1 mouse cellular context compared by ENCODE assay signal in genomic region chr9:116220159-116220515, GRCm38 (mm10).
TF ChIP-seq lines count a peak whose summit lies in the region.

No protein-coding gene starts in this region.

TF ChIP-seq in CH12.LX, 34 proteins besides CTCF, POLR2A, EP300 and RAD21 (continued from another document):
- TF ChIP-seq JUND (conservative IDR thresholded peaks at IDR 0.05; ENCODE audit: low read depth, low read length) = no peak
- peak; percentile 62 for TF ChIP-seq ELF1 (IDR thresholded peaks at IDR 0.05; ENCODE audit: low read depth, low read length)
- no peak for TF ChIP-seq CHD1 (IDR thresholded peaks at IDR 0.05; ENCODE audit: low read depth, low read length)
- TF ChIP-seq IRF4 (IDR thresholded peaks at IDR 0.05; ENCODE audit: low read depth, low read length) = no peak
- TF ChIP-seq GABPA (IDR thresholded peaks at IDR 0.05; ENCODE audit: insufficient replicate concordance, low read depth, low read length) = no peak
- TF ChIP-seq MAFK (IDR thresholded peaks at IDR 0.05; ENCODE audit: insufficient replicate concordance, low read length) = peak; percentile 44; the same call in 1 of the 2 replicates
- TF ChIP-seq JUN (IDR thresholded peaks at IDR 0.05; ENCODE audit: insufficient read depth, low read depth, low read length) = no peak
- 0 out of 2 replicates have a peak, but pooled peaks have one; percentile 48 for TF ChIP-seq NELFE (IDR thresholded peaks at IDR 0.05; ENCODE audit: low read depth, low read length)
- no peak for TF ChIP-seq MEF2A (IDR thresholded peaks at IDR 0.05; ENCODE audit: borderline replicate concordance, low read depth, low read length)
